Mouse (Mus musculus): ENCODE data around the gene Map3k4.
"Not testable (repeated sequence)": the region's sequence is repeated elsewhere in the genome, so short reads cannot be mapped to it uniquely, and the experiment has no call there.

Gene Map3k4

GRCm38 (mm10) chr17:12224551-12224950 is 94.0 kb downstream of the Map3k4 start:
- DNase-seq (ENCODE audit: low spot score): not testable (repeated sequence)

GRCm38 (mm10) chr17:12224145-12224544 is 94.5 kb downstream of the Map3k4 start:
- DNase-seq (ENCODE audit: low spot score): no peak

GRCm38 (mm10) chr17:12223682-12224081 is 94.9 kb downstream of the Map3k4 start:
- DNase-seq (ENCODE audit: low spot score): no peak

GRCm38 (mm10) chr17:12221926-12222325 is 96.7 kb downstream of the Map3k4 start:
- DNase-seq (ENCODE audit: low spot score): no peak

GRCm38 (mm10) chr17:12216224-12216623 is 102.4 kb downstream of the Map3k4 start:
- DNase-seq (ENCODE audit: low spot score): no peak

GRCm38 (mm10) chr17:12213430-12213829 is 105.2 kb downstream of the Map3k4 start:
- DNase-seq (ENCODE audit: low spot score): no peak

GRCm38 (mm10) chr17:12212341-12212740 is 106.3 kb downstream of the Map3k4 start:
- no peak for DNase-seq (ENCODE audit: low spot score)

- no peak for DNase-seq (ENCODE audit: low spot score)
Measured at GRCm38 (mm10) chr17:12211890-12212289, 106.7 kb downstream of the Map3k4 start.

- DNase-seq (ENCODE audit: low spot score): peak; percentile 86
Measured at GRCm38 (mm10) chr17:12210544-12211132, 108.0 kb downstream of the Map3k4 start.

- DNase-seq (ENCODE audit: low spot score): no peak
Measured at GRCm38 (mm10) chr17:12209481-12209880, 109.1 kb downstream of the Map3k4 start.

GRCm38 (mm10) chr17:12207022-12207548 is 111.5 kb downstream of the Map3k4 start:
- no peak for DNase-seq (ENCODE audit: low spot score)

GRCm38 (mm10) chr17:12206248-12206647 is 112.3 kb downstream of the Map3k4 start:
- DNase-seq (ENCODE audit: low spot score): no peak

- DNase-seq (ENCODE audit: low spot score): peak; percentile 61
Measured at GRCm38 (mm10) chr17:12205694-12206075, 112.9 kb downstream of the Map3k4 start.

GRCm38 (mm10) chr17:12205015-12205693 is 113.4 kb downstream of the Map3k4 start:
- DNase-seq (ENCODE audit: low spot score): no peak

- no peak for DNase-seq (ENCODE audit: low spot score)
Measured at GRCm38 (mm10) chr17:12204689-12205014, 113.9 kb downstream of the Map3k4 start.

GRCm38 (mm10) chr17:12204246-12204645 is 114.3 kb downstream of the Map3k4 start:
- no peak for DNase-seq (ENCODE audit: low spot score)

- DNase-seq (ENCODE audit: low spot score): no peak
Measured at GRCm38 (mm10) chr17:12203414-12203897, 115.1 kb downstream of the Map3k4 start.

GRCm38 (mm10) chr17:12201086-12201485 is 117.5 kb downstream of the Map3k4 start:
- DNase-seq (ENCODE audit: low spot score): no peak

- DNase-seq (ENCODE audit: low spot score): no peak
Measured at GRCm38 (mm10) chr17:12199933-12200332, 118.7 kb downstream of the Map3k4 start.

- DNase-seq (ENCODE audit: low spot score): no peak
Measured at GRCm38 (mm10) chr17:12195604-12196003, 123.0 kb downstream of the Map3k4 start.

GRCm38 (mm10) chr17:12195137-12195536 is 123.5 kb downstream of the Map3k4 start:
- DNase-seq (ENCODE audit: low spot score): peak; percentile 58

- DNase-seq (ENCODE audit: low spot score): no peak
Measured at GRCm38 (mm10) chr17:12187782-12188181, 130.8 kb downstream of the Map3k4 start.

- no peak for DNase-seq (ENCODE audit: low spot score)
Measured at GRCm38 (mm10) chr17:12186341-12186740, 132.3 kb downstream of the Map3k4 start.

- DNase-seq (ENCODE audit: low spot score): no peak
Measured at GRCm38 (mm10) chr17:12185855-12186254, 132.7 kb downstream of the Map3k4 start.

All from embryo, embryonic 10.5 days (tissue).